In the genomic region with DNA sequence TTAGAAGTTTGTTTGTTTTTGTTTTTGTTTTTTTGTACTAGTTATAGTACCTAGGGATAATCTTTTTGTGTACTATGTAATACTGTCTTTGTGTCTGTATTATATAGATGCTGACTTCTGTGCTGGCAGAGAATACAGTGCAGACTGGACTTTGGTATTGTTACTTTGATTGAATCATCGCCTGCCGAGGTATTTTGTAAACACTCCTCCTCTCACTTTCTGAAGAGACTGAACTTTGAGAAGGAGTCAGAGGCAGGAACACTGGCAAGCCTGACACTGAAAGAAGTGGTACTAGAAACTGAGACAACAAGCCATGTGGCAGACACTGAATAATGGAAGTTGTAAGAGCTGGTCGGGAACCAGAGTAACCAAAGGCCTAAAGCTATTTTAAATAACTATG, we compare ENCODE assay signal across 21 mouse cellular contexts. TPM values are rescaled to one million over a fixed set of nuclear protein-coding genes. Genes with fewer than 3 reads are reported as not detected.
DNase-seq lines count a peak whose midpoint lies in the region; ATAC-seq and TF ChIP-seq lines count a peak whose summit lies in the region.
"Had no signal": no experiment of that assay in that cellular context is flagged by ENCODE, and none has a peak within 500 bp of the region (broad histone marks: within the 10 kb centered on the region; RNA-seq: fewer than 3 reads in every experiment).

No protein-coding gene starts in this region.

- 0 out of 2 replicates have a peak, but pooled peaks cover 5% of the 10 kb centered on the region for H3K36me3 ChIP-seq in intestine, embryonic 16.5 days (ENCODE audit: control insufficient read depth, insufficient read depth, low read length)
- peaks cover 14% of the 10 kb centered on the region; the same call in 1 of the 2 replicates for H3K36me3 ChIP-seq in intestine, embryonic 15.5 days
- peaks cover 42% of the 10 kb centered on the region for H3K36me3 ChIP-seq in kidney, embryonic 15.5 days
- H3K36me3 ChIP-seq in liver, embryonic 16.5 days (ENCODE audit: control insufficient read depth, insufficient read depth): peaks cover 3% of the 10 kb centered on the region; the same call in 1 of the 2 replicates
- H3K36me3 ChIP-seq in small intestine, adult 2 months (ENCODE audit: control insufficient read depth, insufficient read depth, low read length): peaks cover 11% of the 10 kb centered on the region

- no peak overlapping the region for H3K27ac ChIP-seq in intestine, embryonic 16.5 days (ENCODE audit: low read length)
- no peak overlapping the region for H3K27ac ChIP-seq in intestine, embryonic 15.5 days
- no peak overlapping the region for H3K27ac ChIP-seq in kidney, embryonic 15.5 days
- H3K27ac ChIP-seq in liver, embryonic 16.5 days (ENCODE audit: low read length): no peak overlapping the region
- H3K27ac ChIP-seq in small intestine, adult 2 months (ENCODE audit: insufficient read depth, low read depth, low read length): peak overlapping the region; percentile 55; the same call in 1 of the 2 replicates
- H3K27ac ChIP-seq: embryonic facial prominence, embryonic 10.5 days; forebrain, embryonic 13.5 days; gastrocnemius, adult 2 months; heart, embryonic 13.5 days had no signal

- H3K9ac ChIP-seq in intestine, embryonic 16.5 days (ENCODE audit: low read depth, low read length): no peak overlapping the region
- H3K9ac ChIP-seq in intestine, embryonic 15.5 days: no peak overlapping the region
- H3K9ac ChIP-seq in kidney, embryonic 15.5 days: no peak overlapping the region
- no peak overlapping the region for H3K9ac ChIP-seq in liver, embryonic 16.5 days (ENCODE audit: low read depth, low read length)
- H3K9ac ChIP-seq: forebrain, embryonic 13.5 days; forebrain, postnatal 0 days; heart, embryonic 13.5 days had no signal

- H3K27me3 ChIP-seq in intestine, embryonic 16.5 days (replicated peaks; ENCODE audit: control insufficient read depth, insufficient read depth, low read length): no peaks in the 10 kb centered on the region
- H3K27me3 ChIP-seq in intestine, embryonic 15.5 days (replicated peaks): no peaks in the 10 kb centered on the region
- H3K27me3 ChIP-seq in kidney, embryonic 15.5 days: no peaks in the 10 kb centered on the region
- H3K27me3 ChIP-seq in liver, embryonic 16.5 days (ENCODE audit: control insufficient read depth, insufficient read depth, low read depth, low read length): no peaks in the 10 kb centered on the region
- no peaks in the 10 kb centered on the region for H3K27me3 ChIP-seq in small intestine, adult 2 months (ENCODE audit: control insufficient read depth, insufficient read depth, low read length)
- H3K27me3 ChIP-seq: forebrain, embryonic 13.5 days; heart, embryonic 13.5 days had no signal

- TF ChIP-seq CTCF in small intestine, adult 2 months (IDR thresholded peaks at IDR 0.05; ENCODE audit: extremely low read depth, insufficient read length, insufficient replicate concordance, low read depth, low read length): no peak

- H3K4me2 ChIP-seq in intestine, embryonic 16.5 days (ENCODE audit: low read depth, low read length): no peak overlapping the region
- no peak overlapping the region for H3K4me2 ChIP-seq in intestine, embryonic 15.5 days (replicated peaks)
- H3K4me2 ChIP-seq in kidney, embryonic 15.5 days: no peak overlapping the region
- no peak overlapping the region for H3K4me2 ChIP-seq in liver, embryonic 16.5 days (ENCODE audit: low read depth, low read length)
- H3K4me2 ChIP-seq: forebrain, embryonic 13.5 days; heart, embryonic 13.5 days had no signal

- DNase-seq in kidney, adult 9 months: peak; percentile 67
- no peak for DNase-seq in liver
- DNase-seq: adrenal gland, adult 8-10 months; adrenal gland, postnatal 36 days; B cell, adult 2 months; cerebellum, adult 2 months; cerebellum, postnatal 10 days; forebrain, postnatal 0 days; gastrocnemius, adult 2 months; gastrocnemius, postnatal 25 days; heart, postnatal 36 days had no signal

- no peak overlapping the region for H3K4me3 ChIP-seq in intestine, embryonic 16.5 days (ENCODE audit: low read length)
- no peak overlapping the region for H3K4me3 ChIP-seq in intestine, embryonic 15.5 days (replicated peaks)
- no peak overlapping the region for H3K4me3 ChIP-seq in kidney, embryonic 15.5 days (replicated peaks)
- H3K4me3 ChIP-seq in liver, embryonic 16.5 days (ENCODE audit: low read depth, low read length): no peak overlapping the region
- no peak overlapping the region for H3K4me3 ChIP-seq in small intestine, adult 2 months (ENCODE audit: low read depth, low read length)
- H3K4me3 ChIP-seq: embryonic facial prominence, embryonic 10.5 days; forebrain, embryonic 13.5 days; gastrocnemius, adult 2 months; heart, embryonic 13.5 days had no signal

- no peak for TF ChIP-seq POLR2A in small intestine, adult 2 months (IDR thresholded peaks at IDR 0.05; ENCODE audit: low read depth, low read length)

- WGBS in intestine, embryonic 16.5 days: 54% methylated on average over 3 of the region's 3 CpGs
- 57% methylated on average over 3 of the region's 3 CpGs for WGBS in intestine, embryonic 15.5 days
- 75% methylated on average over 3 of the region's 3 CpGs for WGBS in kidney, embryonic 15.5 days
- WGBS in liver, embryonic 16.5 days (ENCODE audit: insufficient replicate concordance): 69% methylated on average over 3 of the region's 3 CpGs
- 21% methylated on average over 3 of the region's 3 CpGs for WGBS in small intestine, adult 2 months

- no peaks in the 10 kb centered on the region for H3K9me3 ChIP-seq in intestine, embryonic 16.5 days (ENCODE audit: control insufficient read depth, low read length)
- H3K9me3 ChIP-seq in intestine, embryonic 15.5 days: no peaks in the 10 kb centered on the region
- H3K9me3 ChIP-seq in kidney, embryonic 15.5 days (replicated peaks): no peaks in the 10 kb centered on the region
- no peaks in the 10 kb centered on the region for H3K9me3 ChIP-seq in liver, embryonic 16.5 days (replicated peaks; ENCODE audit: control insufficient read depth, low read length)
- H3K9me3 ChIP-seq: embryonic facial prominence, embryonic 10.5 days; forebrain, embryonic 13.5 days; G1E; heart, embryonic 13.5 days had no signal

- peak; percentile 28; the same call in 1 of the 2 replicates for ATAC-seq in intestine, embryonic 16.5 days
- no peak for ATAC-seq in intestine, embryonic 15.5 days
- no peak for ATAC-seq in kidney, embryonic 15.5 days (replicated peaks; ENCODE audit: low FRiP score)
- peak; percentile 30; the same call in 1 of the 2 replicates for ATAC-seq in liver, embryonic 16.5 days (ENCODE audit: low read depth)
- ATAC-seq: CD4-positive, CD25-positive, alpha-beta regulatory T cell, adult 4 months; forebrain, embryonic 13.5 days; forebrain, postnatal 0 days had no signal

- H3K4me1 ChIP-seq in intestine, embryonic 16.5 days (ENCODE audit: control insufficient read depth, insufficient read depth, low read length): peaks cover under 1% of the 10 kb centered on the region; the same call in 1 of the 2 replicates
- H3K4me1 ChIP-seq in intestine, embryonic 15.5 days (replicated peaks): no peaks in the 10 kb centered on the region
- H3K4me1 ChIP-seq in kidney, embryonic 15.5 days: peaks cover 2% of the 10 kb centered on the region
- peaks cover 1% of the 10 kb centered on the region; the same call in 1 of the 2 replicates for H3K4me1 ChIP-seq in liver, embryonic 16.5 days (ENCODE audit: control insufficient read depth, low read depth, low read length)
- peaks cover 5% of the 10 kb centered on the region; the same call in 1 of the 2 replicates for H3K4me1 ChIP-seq in small intestine, adult 2 months (ENCODE audit: control insufficient read depth, insufficient read depth, insufficient read length, low read length)
- H3K4me1 ChIP-seq: embryonic facial prominence, embryonic 10.5 days; forebrain, embryonic 13.5 days had no signal

RNA-seq across cellular contexts. Expression of a gene that starts 6.8 kb away (rescaled TPM):
- 36.2 and 37.0 TPM in 2 replicates for polyA plus RNA-seq in intestine, embryonic 16.5 days (2015; fragmentation: Nextera tagmentation; extraction: Ambion mirVana)
- 46.1 and 46.5 TPM in 2 replicates for polyA plus RNA-seq in intestine, embryonic 15.5 days (2015; fragmentation: Nextera tagmentation; extraction: Ambion mirVana)
- 45.3 and 53.7 TPM in 2 replicates for polyA plus RNA-seq in kidney, embryonic 15.5 days (2015; fragmentation: Nextera tagmentation; extraction: Ambion mirVana)
- polyA plus RNA-seq in liver, embryonic 16.5 days (2015; fragmentation: Nextera tagmentation; extraction: Ambion mirVana): 15.2 and 15.6 TPM in 2 replicates
- polyA plus RNA-seq in small intestine, adult 2 months (2012; rRNA removed): 24.0 and 39.1 TPM in 2 replicates

RNA-seq across cellular contexts. Expression of a gene that starts 10.6 kb away (rescaled TPM):
- 54.6 and 55.8 TPM in 2 replicates for polyA plus RNA-seq in intestine, embryonic 16.5 days (2015; fragmentation: Nextera tagmentation; extraction: Ambion mirVana)
- 47.2 and 51.0 TPM in 2 replicates for polyA plus RNA-seq in intestine, embryonic 15.5 days (2015; fragmentation: Nextera tagmentation; extraction: Ambion mirVana)
- 56.3 and 56.9 TPM in 2 replicates for polyA plus RNA-seq in kidney, embryonic 15.5 days (2015; fragmentation: Nextera tagmentation; extraction: Ambion mirVana)
- 24.2 and 27.1 TPM in 2 replicates for polyA plus RNA-seq in liver, embryonic 16.5 days (2015; fragmentation: Nextera tagmentation; extraction: Ambion mirVana)
- 2.3 and 3.6 TPM in 2 replicates for polyA plus RNA-seq in small intestine, adult 2 months (2012; rRNA removed)

RNA-seq across cellular contexts. Expression of a gene that starts 52.3 kb away (rescaled TPM):
- polyA plus RNA-seq in intestine, embryonic 16.5 days (2015; fragmentation: Nextera tagmentation; extraction: Ambion mirVana): 16.9 and 20.6 TPM in 2 replicates
- 21.3 and 22.3 TPM in 2 replicates for polyA plus RNA-seq in intestine, embryonic 15.5 days (2015; fragmentation: Nextera tagmentation; extraction: Ambion mirVana)
- 24.4 and 25.9 TPM in 2 replicates for polyA plus RNA-seq in kidney, embryonic 15.5 days (2015; fragmentation: Nextera tagmentation; extraction: Ambion mirVana)
- polyA plus RNA-seq in liver, embryonic 16.5 days (2015; fragmentation: Nextera tagmentation; extraction: Ambion mirVana): 9.1 and 9.7 TPM in 2 replicates
- 0.53 and 1.6 TPM in 2 replicates for polyA plus RNA-seq in small intestine, adult 2 months (2012; rRNA removed)

RNA-seq across cellular contexts. Expression of a gene that starts 52.5 kb away (rescaled TPM):
- polyA plus RNA-seq in intestine, embryonic 16.5 days (2015; fragmentation: Nextera tagmentation; extraction: Ambion mirVana): 19.5 and 22.4 TPM in 2 replicates
- polyA plus RNA-seq in intestine, embryonic 15.5 days (2015; fragmentation: Nextera tagmentation; extraction: Ambion mirVana): 20.3 and 20.5 TPM in 2 replicates
- 22.3 and 22.5 TPM in 2 replicates for polyA plus RNA-seq in kidney, embryonic 15.5 days (2015; fragmentation: Nextera tagmentation; extraction: Ambion mirVana)
- 11.4 and 12.7 TPM in 2 replicates for polyA plus RNA-seq in liver, embryonic 16.5 days (2015; fragmentation: Nextera tagmentation; extraction: Ambion mirVana)
- polyA plus RNA-seq in small intestine, adult 2 months (2012; rRNA removed): 4.3 and 13.1 TPM in 2 replicates

Comparison
In these comparisons a context has a peak if more than half of its experiments do, and no peak if none do; other contexts are left out.
1. ATAC-seq: peak in intestine, embryonic 16.5 days (single experiment) and liver, embryonic 16.5 days (single experiment); none in intestine, embryonic 15.5 days (single experiment) and kidney, embryonic 15.5 days (single experiment).